8 mouse cellular contexts compared by ENCODE assay signal in the genomic region with DNA sequence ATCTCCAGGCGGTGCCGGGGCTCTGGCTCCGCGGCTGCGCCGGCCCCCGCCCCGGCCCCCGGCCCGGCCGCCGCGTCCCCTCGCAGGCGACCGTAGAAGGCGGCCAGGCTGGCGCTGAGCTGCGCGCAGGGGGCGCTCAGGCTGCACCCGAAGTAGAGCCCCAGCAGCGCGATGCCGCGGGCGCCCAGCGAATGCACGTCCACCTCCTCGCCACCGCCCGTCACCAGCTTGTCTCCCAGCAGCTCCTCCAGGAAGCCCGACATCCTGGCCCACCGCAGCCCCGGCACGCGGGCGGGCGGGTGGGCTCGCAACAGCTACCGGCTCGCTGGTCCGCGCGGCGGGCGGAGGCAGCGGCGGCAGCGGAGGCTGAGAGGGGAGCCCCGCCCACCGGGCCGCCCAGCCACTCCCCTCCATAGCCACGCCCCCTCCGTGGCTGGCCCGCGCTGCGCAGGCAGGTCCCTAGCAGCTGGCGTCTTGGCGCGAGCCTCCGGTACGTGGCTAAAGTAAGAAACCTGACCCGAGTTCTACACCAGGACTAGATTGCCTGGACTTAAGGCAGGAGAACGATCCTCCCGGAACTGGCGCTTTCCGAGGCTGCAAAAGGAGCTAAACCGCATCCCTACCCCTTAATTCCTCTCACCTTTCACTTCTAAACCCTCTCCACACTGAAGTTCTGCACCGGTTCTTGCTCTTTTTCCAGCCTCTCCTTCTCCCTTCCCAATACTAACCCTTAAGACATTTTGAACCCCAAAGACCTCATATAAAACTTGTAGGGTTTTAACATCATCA. TPM values are rescaled to one million over a fixed set of nuclear protein-coding genes. Genes with fewer than 3 reads are reported as not detected.
DNase-seq lines count a peak whose midpoint lies in the region; ATAC-seq and TF ChIP-seq lines count a peak whose summit lies in the region.

A gene (minus strand): TSS at position 343 of the 789 bp plus-strand sequence.

- peak; percentile 86 for ATAC-seq in heart, embryonic 11.5 days (replicated peaks; ENCODE audit: insufficient number of reproducible peaks, low FRiP score, low TSS enrichment)
- ATAC-seq in kidney, embryonic 16.5 days (ENCODE audit: low FRiP score, low TSS enrichment), result peak; percentile 92
- ATAC-seq in liver, embryonic 14.5 days (ENCODE audit: insufficient read depth), result peak; percentile 89
- ATAC-seq in stomach, embryonic 15.5 days (ENCODE audit: insufficient read depth, low FRiP score, low read depth), result peak; percentile 92

- H3K4me1 ChIP-seq in bone marrow macrophage, adult 2 months (ENCODE audit: control insufficient read depth, insufficient read depth, low read length), result peaks cover 8% of the 10 kb centered on the region
- H3K4me1 ChIP-seq in embryonic fibroblast, embryonic 13.5 days (ENCODE audit: control insufficient read depth, insufficient read depth, low read length), result peaks cover 7% of the 10 kb centered on the region
- H3K4me1 ChIP-seq in heart, embryonic 11.5 days (ENCODE audit: control insufficient read depth, insufficient read depth, low read length), result peaks cover 3% of the 10 kb centered on the region; the same call in 1 of the 2 replicates
- H3K4me1 ChIP-seq in kidney, embryonic 16.5 days (ENCODE audit: insufficient read depth, low read length), result peaks cover 20% of the 10 kb centered on the region
- peaks cover 2 to 3% of the 10 kb centered on the region in 2 experiments; a peak in 3 of 4 replicates for H3K4me1 ChIP-seq in liver, embryonic 14.5 days (replicated peaks; ENCODE audit: control insufficient read depth in 2 of 2, insufficient read depth in 2 of 2, low read length in 1 of 2)
- peaks cover 4% of the 10 kb centered on the region; the same call in 1 of the 2 replicates for H3K4me1 ChIP-seq in stomach, embryonic 15.5 days

- no peak for TF ChIP-seq CTCF in bone marrow macrophage, adult 2 months (IDR thresholded peaks at IDR 0.05; ENCODE audit: low read depth, low read length)
- no peak for TF ChIP-seq CTCF in embryonic fibroblast, embryonic 13.5 days (IDR thresholded peaks at IDR 0.05; ENCODE audit: borderline replicate concordance, insufficient read depth, low read length)
- TF ChIP-seq CTCF in liver, embryonic 14.5 days (IDR thresholded peaks at IDR 0.05; ENCODE audit: low read depth), result no peak

- TF ChIP-seq POLR2A in bone marrow macrophage, adult 2 months (IDR thresholded peaks at IDR 0.05; ENCODE audit: borderline replicate concordance, low read depth, low read length), result no peak
- peak; percentile 66; the same call in 1 of the 2 replicates for TF ChIP-seq POLR2A in embryonic fibroblast, embryonic 13.5 days (IDR thresholded peaks at IDR 0.05; ENCODE audit: low read depth, low read length)

- no peak for TF ChIP-seq EP300 in liver, embryonic 14.5 days (IDR thresholded peaks at IDR 0.05; ENCODE audit: low read depth)

- H3K27ac ChIP-seq in bone marrow macrophage, adult 2 months (ENCODE audit: insufficient read depth, low read depth, low read length), result no peak within 1 kb of the TSS
- peak within 1 kb of the TSS; percentile 91 for H3K27ac ChIP-seq in embryonic fibroblast, embryonic 13.5 days (ENCODE audit: insufficient read depth, low read length)
- H3K27ac ChIP-seq in heart, embryonic 11.5 days (ENCODE audit: low read depth, low read length), result peak within 1 kb of the TSS; percentile 92
- H3K27ac ChIP-seq in kidney, embryonic 16.5 days (ENCODE audit: low read length), result peak within 1 kb of the TSS; percentile 89
- no peak within 1 kb of the TSS for H3K27ac ChIP-seq in liver, embryonic 14.5 days
- H3K27ac ChIP-seq in stomach, embryonic 15.5 days, result peak within 1 kb of the TSS; percentile 90

- under 1% methylated on average over 40 of the region's 70 CpGs for WGBS in heart, embryonic 11.5 days (ENCODE audit: insufficient replicate concordance)
- under 1% methylated on average over 68 of the region's 70 CpGs for WGBS in kidney, embryonic 16.5 days
- WGBS in liver, embryonic 14.5 days (ENCODE audit: insufficient replicate concordance), result under 1% methylated on average over 51 of the region's 70 CpGs
- WGBS in stomach, embryonic 15.5 days, result under 1% methylated on average over 67 of the region's 70 CpGs

- H3K9ac ChIP-seq in heart, embryonic 11.5 days (ENCODE audit: low read depth, low read length), result peak within 1 kb of the TSS; percentile 90
- peak within 1 kb of the TSS; percentile 78 for H3K9ac ChIP-seq in kidney, embryonic 16.5 days (replicated peaks; ENCODE audit: low read length)
- peak within 1 kb of the TSS; percentile 52 for H3K9ac ChIP-seq in liver, embryonic 14.5 days (replicated peaks)
- H3K9ac ChIP-seq in stomach, embryonic 15.5 days, result peak within 1 kb of the TSS; percentile 74

- no peaks in the 10 kb centered on the region for H3K36me3 ChIP-seq in heart, embryonic 11.5 days (ENCODE audit: control insufficient read depth, insufficient read depth, low read length)
- H3K36me3 ChIP-seq in kidney, embryonic 16.5 days (ENCODE audit: insufficient read depth, low read length), result no peaks in the 10 kb centered on the region
- H3K36me3 ChIP-seq in liver, embryonic 14.5 days (replicated peaks; ENCODE audit: control insufficient read depth, insufficient read depth, low read depth), result no peaks in the 10 kb centered on the region
- H3K36me3 ChIP-seq in stomach, embryonic 15.5 days, result no peaks in the 10 kb centered on the region

- peak; percentile 90 for DNase-seq in CD4-positive helper T cell, adult 2 months (ENCODE audit: low read depth, low spot score)
- DNase-seq in liver, embryonic 14.5 days (ENCODE audit: low read depth in 3 of 3, low spot score in 3 of 3), result peak; percentile 65 to 68 (median 68)
- peak; percentile 93 for DNase-seq in neural tube, embryonic 10.5 days (ENCODE audit: extremely low spot score, low spot score)

- no peaks in the 10 kb centered on the region for H3K9me3 ChIP-seq in heart, embryonic 11.5 days (replicated peaks; ENCODE audit: control insufficient read depth, low read length)
- H3K9me3 ChIP-seq in kidney, embryonic 16.5 days (ENCODE audit: low read length), result no peaks in the 10 kb centered on the region
- H3K9me3 ChIP-seq in liver, embryonic 14.5 days (ENCODE audit: control insufficient read depth, low read length), result no peaks in the 10 kb centered on the region
- H3K9me3 ChIP-seq in stomach, embryonic 15.5 days, result no peaks in the 10 kb centered on the region

- no peaks in the 10 kb centered on the region for H3K27me3 ChIP-seq in heart, embryonic 11.5 days (ENCODE audit: control insufficient read depth, insufficient read depth, low read length)
- H3K27me3 ChIP-seq in kidney, embryonic 16.5 days (ENCODE audit: insufficient read depth, low read length), result no peaks in the 10 kb centered on the region
- peaks cover 10% of the 10 kb centered on the region for H3K27me3 ChIP-seq in liver, embryonic 14.5 days (ENCODE audit: control insufficient read depth, insufficient read depth, low read length)
- H3K27me3 ChIP-seq in stomach, embryonic 15.5 days (replicated peaks), result no peaks in the 10 kb centered on the region

- H3K4me3 ChIP-seq in bone marrow macrophage, adult 2 months (ENCODE audit: insufficient read depth, low read length), result peak within 1 kb of the TSS; percentile 67
- peak within 1 kb of the TSS; percentile 95 for H3K4me3 ChIP-seq in embryonic fibroblast, embryonic 13.5 days (ENCODE audit: insufficient read depth, low read length)
- H3K4me3 ChIP-seq in heart, embryonic 11.5 days (ENCODE audit: low read depth, low read length), result peak within 1 kb of the TSS; percentile 89
- peak within 1 kb of the TSS; percentile 58 for H3K4me3 ChIP-seq in kidney, embryonic 16.5 days (ENCODE audit: low read length)
- peak within 1 kb of the TSS; percentile 64 to 74 for H3K4me3 ChIP-seq in liver, embryonic 14.5 days (ENCODE audit: insufficient read depth in 1 of 2, low read depth in 2 of 2, low read length in 2 of 2)
- H3K4me3 ChIP-seq in stomach, embryonic 15.5 days (replicated peaks), result peak within 1 kb of the TSS; percentile 87

- peak within 1 kb of the TSS; percentile 90 for H3K4me2 ChIP-seq in heart, embryonic 11.5 days
- H3K4me2 ChIP-seq in kidney, embryonic 16.5 days (replicated peaks; ENCODE audit: low read depth, low read length), result peak within 1 kb of the TSS; percentile 67
- H3K4me2 ChIP-seq in liver, embryonic 14.5 days (ENCODE audit: low read depth), result peak within 1 kb of the TSS; percentile 85
- H3K4me2 ChIP-seq in stomach, embryonic 15.5 days, result peak within 1 kb of the TSS; percentile 83

RNA-seq across cellular contexts. Expression of the gene that starts here (rescaled TPM):
- polyA plus RNA-seq in bone marrow macrophage, adult 2 months (2012; ENCODE audit: insufficient read depth, insufficient read length, missing spikeins), result 0.35 TPM in 1 of 2 replicates, not detected in the other
- 135 and 156 TPM in 2 replicates for polyA plus RNA-seq in embryonic fibroblast, embryonic 13.5 days (2011; ENCODE audit: insufficient read length, low read depth, missing spikeins)
- 21.6 and 24.8 TPM in 2 replicates for polyA plus RNA-seq in heart, embryonic 11.5 days (2014; fragmentation: Nextera tagmentation; extraction: Ambion mirVana)
- polyA plus RNA-seq in kidney, embryonic 16.5 days (2015; fragmentation: Nextera tagmentation; extraction: Ambion mirVana), result 26.9 and 29.5 TPM in 2 replicates
- polyA plus RNA-seq in liver, embryonic 14.5 days (2012; rRNA removed), result 2.1 TPM in 2 replicates
- polyA plus RNA-seq in liver, embryonic 14.5 days (2014; fragmentation: Nextera tagmentation; extraction: Ambion mirVana), result 1.9 and 2.5 TPM in 2 replicates
- 35.1 and 37.9 TPM in 2 replicates for polyA plus RNA-seq in stomach, embryonic 15.5 days (2015; fragmentation: Nextera tagmentation; extraction: Ambion mirVana)

Comparison
In these comparisons a context has a peak if more than half of its experiments do, and no peak if none do; other contexts are left out.
1. H3K27ac ChIP-seq: peak in embryonic fibroblast, embryonic 13.5 days (single experiment), heart, embryonic 11.5 days (single experiment), kidney, embryonic 16.5 days (single experiment) and stomach, embryonic 15.5 days (single experiment); none in bone marrow macrophage, adult 2 months (single experiment) and liver, embryonic 14.5 days (single experiment).
2. Peak in every context shown above with its lines, with median percentiles within 50 percentile points of each other: DNase-seq, H3K4me3 ChIP-seq, ATAC-seq, H3K4me2 ChIP-seq and H3K9ac ChIP-seq.